Mouse (Mus musculus): ENCODE measurements at regions not wholly inside any gene's neighbourhood (a gene's known extent, or its start where the extent isn't known, plus 50 kb on each side); places are given as distances from the start of the nearest gene placed in this dataset.
"Not testable (repeated sequence)": the region's sequence is repeated elsewhere in the genome, so short reads cannot be mapped to it uniquely, and the experiment has no call there.

- H3K27me3 ChIP-seq (ENCODE audit: control insufficient read depth, insufficient read depth, low read length): no peaks in the 10 kb centered on the region
- H3K4me1 ChIP-seq (ENCODE audit: control insufficient read depth, insufficient read depth, low read length): no peaks in the 10 kb centered on the region
- no peaks in the 10 kb centered on the region for H3K9me3 ChIP-seq (ENCODE audit: control insufficient read depth, low read length)
- no peak overlapping the region for H3K4me2 ChIP-seq
- 59% methylated on average over 3 of the region's 3 CpGs for WGBS
- H3K9ac ChIP-seq (ENCODE audit: low read length): no peak overlapping the region
- DNase-seq (ENCODE audit: low spot score, missing footprints): peak; percentile 93
- no peak overlapping the region for H3K27ac ChIP-seq (ENCODE audit: low read depth, low read length)
- no peak overlapping the region for H3K4me3 ChIP-seq (ENCODE audit: low read depth, low read length)
- H3K36me3 ChIP-seq (ENCODE audit: control insufficient read depth, insufficient read depth, low read length): no peaks in the 10 kb centered on the region
- ATAC-seq (ENCODE audit: low FRiP score): peak; percentile 30; the same call in 1 of the 2 replicates
Observed at GRCm38 (mm10) chr15:24407691-24408090, 1005.9 kb downstream of the Basp1 start.

DNA sequence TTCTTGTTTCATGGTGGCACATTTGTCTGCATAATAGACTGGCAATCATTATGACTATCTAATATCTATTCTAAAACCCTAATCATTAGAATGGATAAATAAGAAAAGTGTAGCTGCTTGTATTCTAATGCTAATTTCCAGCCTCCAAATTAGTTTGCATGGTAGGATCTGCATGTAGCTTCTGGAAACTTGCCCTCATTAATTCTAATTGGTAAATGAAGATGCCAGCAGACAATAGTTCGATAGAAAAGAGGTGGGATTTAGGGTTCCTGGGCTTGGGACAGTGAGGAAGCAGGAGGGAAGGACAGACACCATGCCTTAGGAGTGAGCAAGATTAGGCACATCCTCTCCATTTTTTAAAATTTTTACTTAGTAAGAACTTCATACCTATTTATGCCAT, 1008.3 kb downstream of the Basp1 start:
- H3K9me3 ChIP-seq (ENCODE audit: control insufficient read depth, low read length): no peaks in the 10 kb centered on the region
- no peak overlapping the region for H3K27ac ChIP-seq (ENCODE audit: low read depth, low read length)
- H3K9ac ChIP-seq (ENCODE audit: low read length): no peak overlapping the region
- H3K4me3 ChIP-seq (ENCODE audit: low read depth, low read length): no peak overlapping the region
- ATAC-seq (ENCODE audit: low FRiP score) (no peak), DNase-seq (ENCODE audit: low spot score, missing footprints) (no peak)
- no peaks in the 10 kb centered on the region for H3K27me3 ChIP-seq (ENCODE audit: control insufficient read depth, insufficient read depth, low read length)
- WGBS: 62% methylated on average over 1 of the region's 1 CpGs
- no peaks in the 10 kb centered on the region for H3K36me3 ChIP-seq (ENCODE audit: control insufficient read depth, insufficient read depth, low read length)
- no peaks in the 10 kb centered on the region for H3K4me1 ChIP-seq (ENCODE audit: control insufficient read depth, insufficient read depth, low read length)
- no peak overlapping the region for H3K4me2 ChIP-seq

- Histone ChIP-seq H3K9me3 (ENCODE audit: control insufficient read depth, low read length) (no peaks in the 10 kb centered on the region), H3K36me3 (ENCODE audit: control insufficient read depth, insufficient read depth, low read length) (no peaks in the 10 kb centered on the region), H3K9ac (ENCODE audit: low read length) (no peak overlapping the region), H3K4me1 (ENCODE audit: control insufficient read depth, insufficient read depth, low read length) (no peaks in the 10 kb centered on the region), H3K4me2 (no peak overlapping the region), H3K27me3 (ENCODE audit: control insufficient read depth, insufficient read depth, low read length) (no peaks in the 10 kb centered on the region), H3K4me3 (ENCODE audit: low read depth, low read length) (no peak overlapping the region), H3K27ac (ENCODE audit: low read depth, low read length) (no peak overlapping the region)
- ATAC-seq (ENCODE audit: low FRiP score): no peak
- no peak for DNase-seq (ENCODE audit: low spot score, missing footprints)
- WGBS: 94% methylated on average over 2 of the region's 2 CpGs
Observed at GRCm38 (mm10) chr15:24400088-24400487, 1013.5 kb downstream of the Basp1 start.

- Histone ChIP-seq H3K9me3 (ENCODE audit: control insufficient read depth, low read length) (no peaks in the 10 kb centered on the region), H3K27me3 (ENCODE audit: control insufficient read depth, insufficient read depth, low read length) (no peaks in the 10 kb centered on the region), H3K4me2 (no peak overlapping the region), H3K9ac (ENCODE audit: low read length) (no peak overlapping the region), H3K4me3 (ENCODE audit: low read depth, low read length) (no peak overlapping the region), H3K27ac (ENCODE audit: low read depth, low read length) (no peak overlapping the region), H3K4me1 (ENCODE audit: control insufficient read depth, insufficient read depth, low read length) (no peaks in the 10 kb centered on the region), H3K36me3 (ENCODE audit: control insufficient read depth, insufficient read depth, low read length) (no peaks in the 10 kb centered on the region)
- WGBS: 87% methylated on average over 8 of the region's 8 CpGs
- no peak for ATAC-seq (ENCODE audit: low FRiP score)
- DNase-seq (ENCODE audit: low spot score, missing footprints): no peak
Observed at GRCm38 (mm10) chr15:24358398-24358797, 1055.2 kb downstream of the Basp1 start.

DNA sequence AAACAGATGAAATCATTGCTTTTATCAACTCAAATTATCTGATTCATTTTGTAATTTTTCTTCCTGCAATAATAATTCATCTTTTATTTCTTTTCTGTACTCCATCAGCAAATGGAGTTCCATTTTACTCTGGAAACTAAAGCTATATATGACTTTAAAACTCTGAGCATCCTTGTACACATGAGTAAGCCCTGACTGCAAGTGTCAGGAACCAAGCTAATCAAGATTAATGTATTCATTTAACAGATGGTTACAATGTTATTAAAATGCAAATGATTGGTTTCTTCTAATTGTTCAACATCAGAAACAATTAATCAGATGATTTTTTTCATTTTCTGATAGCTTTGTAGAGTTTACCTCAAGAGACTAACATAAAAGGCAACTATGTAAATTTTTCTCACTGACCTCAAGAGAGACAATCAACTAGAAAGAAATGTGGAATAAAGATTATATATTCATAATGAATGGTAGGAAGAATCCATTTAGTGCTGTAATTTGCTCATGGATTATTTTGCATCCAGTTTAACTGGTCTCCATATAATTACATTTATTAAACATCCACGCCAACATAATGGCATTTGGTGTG, 1064.5 kb downstream of the Basp1 start:
- H3K4me1 ChIP-seq (ENCODE audit: control insufficient read depth, insufficient read depth, low read length): no peaks in the 10 kb centered on the region
- ATAC-seq (ENCODE audit: low FRiP score): no peak
- no peak overlapping the region for H3K4me3 ChIP-seq (ENCODE audit: low read depth, low read length)
- H3K4me2 ChIP-seq: no peak overlapping the region
- H3K27ac ChIP-seq (ENCODE audit: low read depth, low read length): no peak overlapping the region
- no peaks in the 10 kb centered on the region for H3K9me3 ChIP-seq (ENCODE audit: control insufficient read depth, low read length)
- H3K36me3 ChIP-seq (ENCODE audit: control insufficient read depth, insufficient read depth, low read length): no peaks in the 10 kb centered on the region
- no peak overlapping the region for H3K9ac ChIP-seq (ENCODE audit: low read length)
- 85% methylated on average over 1 of the region's 1 CpGs for WGBS
- no peaks in the 10 kb centered on the region for H3K27me3 ChIP-seq (ENCODE audit: control insufficient read depth, insufficient read depth, low read length)
- DNase-seq (ENCODE audit: low spot score, missing footprints): no peak

- not testable (repeated sequence) for H3K36me3 ChIP-seq (ENCODE audit: control insufficient read depth, insufficient read depth, low read length); H3K9ac ChIP-seq (ENCODE audit: low read length); H3K4me1 ChIP-seq (ENCODE audit: control insufficient read depth, insufficient read depth, low read length); H3K27me3 ChIP-seq (ENCODE audit: control insufficient read depth, insufficient read depth, low read length); H3K4me3 ChIP-seq (ENCODE audit: low read depth, low read length); H3K9me3 ChIP-seq (ENCODE audit: control insufficient read depth, low read length); H3K27ac ChIP-seq (ENCODE audit: low read depth, low read length); ATAC-seq (ENCODE audit: low FRiP score); H3K4me2 ChIP-seq; DNase-seq (ENCODE audit: low spot score, missing footprints)
- 83% methylated on average over 1 of the region's 1 CpGs for WGBS
Observed at GRCm38 (mm10) chr15:24335876-24336275, 1077.7 kb downstream of the Basp1 start.

- H3K4me2 ChIP-seq; H3K9ac ChIP-seq (ENCODE audit: low read length); ATAC-seq (ENCODE audit: low FRiP score); H3K27ac ChIP-seq (ENCODE audit: low read depth, low read length); H3K27me3 ChIP-seq (ENCODE audit: control insufficient read depth, insufficient read depth, low read length); H3K9me3 ChIP-seq (ENCODE audit: control insufficient read depth, low read length); H3K36me3 ChIP-seq (ENCODE audit: control insufficient read depth, insufficient read depth, low read length); H3K4me3 ChIP-seq (ENCODE audit: low read depth, low read length); H3K4me1 ChIP-seq (ENCODE audit: control insufficient read depth, insufficient read depth, low read length): not testable (repeated sequence)
- DNase-seq (ENCODE audit: low spot score, missing footprints): peak; percentile 14
- WGBS: 83% methylated on average over 3 of the region's 3 CpGs
Observed at GRCm38 (mm10) chr15:24303123-24303522, 1110.4 kb downstream of the Basp1 start.

DNA sequence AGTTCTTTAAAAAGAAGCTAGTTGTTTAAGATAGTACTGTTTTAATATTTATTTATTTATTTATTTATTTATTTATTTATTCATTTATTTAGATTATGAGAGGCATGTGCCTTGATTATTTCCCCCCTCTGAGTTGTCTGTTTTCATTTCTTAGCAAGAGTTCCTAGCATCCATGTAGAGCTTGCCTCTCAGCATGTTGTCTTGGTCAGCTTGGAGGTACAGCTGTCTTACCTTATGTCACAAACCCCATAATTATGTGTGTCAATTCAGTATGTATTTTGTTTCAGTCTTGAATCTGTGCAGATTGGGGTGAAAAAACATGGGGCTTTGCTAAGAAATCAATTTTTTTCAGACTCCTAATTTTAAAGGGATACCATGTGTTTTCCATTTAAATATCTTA, 1116.3 kb downstream of the Basp1 start:
- Histone ChIP-seq H3K36me3 (ENCODE audit: control insufficient read depth, insufficient read depth, low read length) (no peaks in the 10 kb centered on the region), H3K9ac (ENCODE audit: low read length) (no peak overlapping the region), H3K4me1 (ENCODE audit: control insufficient read depth, insufficient read depth, low read length) (no peaks in the 10 kb centered on the region), H3K27me3 (ENCODE audit: control insufficient read depth, insufficient read depth, low read length) (no peaks in the 10 kb centered on the region), H3K4me2 (no peak overlapping the region), H3K27ac (ENCODE audit: low read depth, low read length) (no peak overlapping the region), H3K9me3 (ENCODE audit: control insufficient read depth, low read length) (no peaks in the 10 kb centered on the region), H3K4me3 (ENCODE audit: low read depth, low read length) (no peak overlapping the region)
- ATAC-seq (ENCODE audit: low FRiP score) (no peak), DNase-seq (ENCODE audit: low spot score, missing footprints) (no peak)

GRCm38 (mm10) chr15:24296798-24297197, 1116.8 kb downstream of the Basp1 start:
- DNase-seq (ENCODE audit: low spot score, missing footprints): no peak
- H3K9ac ChIP-seq (ENCODE audit: low read length): no peak overlapping the region
- ATAC-seq (ENCODE audit: low FRiP score): 0 out of 2 replicates have a peak, but pooled peaks have one; percentile 42
- H3K4me2 ChIP-seq: no peak overlapping the region
- H3K4me1 ChIP-seq (ENCODE audit: control insufficient read depth, insufficient read depth, low read length): no peaks in the 10 kb centered on the region
- no peak overlapping the region for H3K4me3 ChIP-seq (ENCODE audit: low read depth, low read length)
- H3K36me3 ChIP-seq (ENCODE audit: control insufficient read depth, insufficient read depth, low read length): no peaks in the 10 kb centered on the region
- 86% methylated on average over 7 of the region's 7 CpGs for WGBS
- H3K27ac ChIP-seq (ENCODE audit: low read depth, low read length): no peak overlapping the region
- H3K27me3 ChIP-seq (ENCODE audit: control insufficient read depth, insufficient read depth, low read length): no peaks in the 10 kb centered on the region
- H3K9me3 ChIP-seq (ENCODE audit: control insufficient read depth, low read length): no peaks in the 10 kb centered on the region

- DNase-seq (ENCODE audit: low spot score, missing footprints) (no peak), ATAC-seq (ENCODE audit: low FRiP score) (no peak)
- Histone ChIP-seq H3K9me3 (ENCODE audit: control insufficient read depth, low read length) (no peaks in the 10 kb centered on the region), H3K4me2 (no peak overlapping the region), H3K4me1 (ENCODE audit: control insufficient read depth, insufficient read depth, low read length) (no peaks in the 10 kb centered on the region), H3K27me3 (ENCODE audit: control insufficient read depth, insufficient read depth, low read length) (no peaks in the 10 kb centered on the region), H3K9ac (ENCODE audit: low read length) (no peak overlapping the region), H3K27ac (ENCODE audit: low read depth, low read length) (no peak overlapping the region), H3K4me3 (ENCODE audit: low read depth, low read length) (no peak overlapping the region), H3K36me3 (ENCODE audit: control insufficient read depth, insufficient read depth, low read length) (no peaks in the 10 kb centered on the region)
- WGBS: 78% methylated on average over 5 of the region's 5 CpGs
Observed at GRCm38 (mm10) chr15:24275100-24275499, 1138.5 kb downstream of the Basp1 start.

Measured in midbrain, embryonic 11.5 days (tissue).